Mouse (Mus musculus): Measurements from ENCODE around the gene Lrrc8a. TPM values are rescaled to one million over a fixed set of nuclear protein-coding genes. Genes with fewer than 3 reads are reported as not detected.

The Lrrc8a gene
- polyA plus RNA-seq, 1 experiment from 2014 or later = 58.2 TPM

GRCm38 (mm10) chr2:30243391-30243790 lies 5.9 kb downstream of the Lrrc8a start:
- H3K36me3 ChIP-seq (ENCODE audit: control insufficient read depth, insufficient read depth, low read length) = peaks cover 11% of the 10 kb centered on the region; the same call in 1 of the 2 replicates

GRCm38 (mm10) chr2:30244595-30245178 lies 7.2 kb downstream of the Lrrc8a start:
- H3K27ac ChIP-seq (replicated peaks; ENCODE audit: low read depth, low read length) = peak overlapping the region; percentile 44; the same call in 1 of the 2 replicates
- H3K4me1 ChIP-seq (ENCODE audit: control insufficient read depth, insufficient read depth, low read length) = 0 out of 2 replicates have a peak, but pooled peaks cover 5% of the 10 kb centered on the region
- WGBS = 69% methylated on average over 7 of the region's 7 CpGs
- no peaks in the 10 kb centered on the region for H3K9me3 ChIP-seq (ENCODE audit: control insufficient read depth, low read length)
- H3K9ac ChIP-seq (ENCODE audit: low read length) = no peak overlapping the region
- DNase-seq (ENCODE audit: low spot score) (no peak), ATAC-seq (ENCODE audit: insufficient number of reproducible peaks, low FRiP score, low TSS enrichment, low read depth) (peak; percentile 57; the same call in 1 of the 2 replicates)
- no peak overlapping the region for H3K4me3 ChIP-seq (ENCODE audit: low read depth, low read length)
- peaks cover 11% of the 10 kb centered on the region; the same call in 1 of the 2 replicates for H3K36me3 ChIP-seq (ENCODE audit: control insufficient read depth, insufficient read depth, low read length)
- H3K27me3 ChIP-seq (ENCODE audit: control insufficient read depth, insufficient read depth, low read length) = no peaks in the 10 kb centered on the region
- H3K4me2 ChIP-seq (ENCODE audit: low read depth, severe bottlenecking) = no peak overlapping the region

More at GRCm38 (mm10) chr2:30243391-30243790, 5.9 kb downstream of the Lrrc8a start:
- Histone ChIP-seq H3K4me3 (ENCODE audit: low read depth, low read length) (no peak overlapping the region), H3K4me2 (ENCODE audit: low read depth, severe bottlenecking) (no peak overlapping the region), H3K27me3 (ENCODE audit: control insufficient read depth, insufficient read depth, low read length) (no peaks in the 10 kb centered on the region), H3K4me1 (ENCODE audit: control insufficient read depth, insufficient read depth, low read length) (peaks cover 14% of the 10 kb centered on the region), H3K27ac (replicated peaks; ENCODE audit: low read depth, low read length) (no peak overlapping the region), H3K9ac (ENCODE audit: low read length) (no peak overlapping the region), H3K9me3 (ENCODE audit: control insufficient read depth, low read length) (no peaks in the 10 kb centered on the region)
- WGBS = 90% methylated on average over 4 of the region's 4 CpGs
- no peak for DNase-seq (ENCODE audit: low spot score)
- ATAC-seq (ENCODE audit: insufficient number of reproducible peaks, low FRiP score, low TSS enrichment, low read depth) = no peak

GRCm38 (mm10) chr2:30247036-30247435 lies 9.5 kb downstream of the Lrrc8a start:
- DNase-seq (ENCODE audit: low spot score) (no peak), ATAC-seq (ENCODE audit: insufficient number of reproducible peaks, low FRiP score, low TSS enrichment, low read depth) (no peak)
- Histone ChIP-seq H3K27ac (replicated peaks; ENCODE audit: low read depth, low read length) (no peak overlapping the region), H3K4me3 (ENCODE audit: low read depth, low read length) (no peak overlapping the region), H3K4me1 (ENCODE audit: control insufficient read depth, insufficient read depth, low read length) (peaks cover 9% of the 10 kb centered on the region; the same call in 1 of the 2 replicates), H3K4me2 (ENCODE audit: low read depth, severe bottlenecking) (no peak overlapping the region), H3K36me3 (ENCODE audit: control insufficient read depth, insufficient read depth, low read length) (peaks cover 5% of the 10 kb centered on the region), H3K9me3 (ENCODE audit: control insufficient read depth, low read length) (no peaks in the 10 kb centered on the region), H3K9ac (ENCODE audit: low read length) (no peak overlapping the region), H3K27me3 (ENCODE audit: control insufficient read depth, insufficient read depth, low read length) (no peaks in the 10 kb centered on the region)
- 92% methylated on average over 5 of the region's 5 CpGs for WGBS

GRCm38 (mm10) chr2:30247681-30248080 lies 10.2 kb downstream of the Lrrc8a start:
- no peak for DNase-seq (ENCODE audit: low spot score)
- no peaks in the 10 kb centered on the region for H3K27me3 ChIP-seq (ENCODE audit: control insufficient read depth, insufficient read depth, low read length)
- H3K9ac ChIP-seq (ENCODE audit: low read length) = no peak overlapping the region
- H3K27ac ChIP-seq (replicated peaks; ENCODE audit: low read depth, low read length) = no peak overlapping the region
- H3K4me2 ChIP-seq (ENCODE audit: low read depth, severe bottlenecking) = no peak overlapping the region
- H3K4me3 ChIP-seq (ENCODE audit: low read depth, low read length) = no peak overlapping the region
- peaks cover 7% of the 10 kb centered on the region; the same call in 1 of the 2 replicates for H3K4me1 ChIP-seq (ENCODE audit: control insufficient read depth, insufficient read depth, low read length)
- H3K9me3 ChIP-seq (ENCODE audit: control insufficient read depth, low read length) = no peaks in the 10 kb centered on the region
- no peak for ATAC-seq (ENCODE audit: insufficient number of reproducible peaks, low FRiP score, low TSS enrichment, low read depth)
- 96% methylated on average over 4 of the region's 4 CpGs for WGBS
- peaks cover 5% of the 10 kb centered on the region for H3K36me3 ChIP-seq (ENCODE audit: control insufficient read depth, insufficient read depth, low read length)

GRCm38 (mm10) chr2:30249182-30249581 lies 11.7 kb downstream of the Lrrc8a start:
- Histone ChIP-seq H3K36me3 (ENCODE audit: control insufficient read depth, insufficient read depth, low read length) (peaks cover 5% of the 10 kb centered on the region), H3K27ac (replicated peaks; ENCODE audit: low read depth, low read length) (no peak overlapping the region), H3K4me2 (ENCODE audit: low read depth, severe bottlenecking) (no peak overlapping the region), H3K4me1 (ENCODE audit: control insufficient read depth, insufficient read depth, low read length) (peaks cover 7% of the 10 kb centered on the region; the same call in 1 of the 2 replicates), H3K9ac (ENCODE audit: low read length) (no peak overlapping the region), H3K27me3 (ENCODE audit: control insufficient read depth, insufficient read depth, low read length) (no peaks in the 10 kb centered on the region), H3K9me3 (ENCODE audit: control insufficient read depth, low read length) (no peaks in the 10 kb centered on the region), H3K4me3 (ENCODE audit: low read depth, low read length) (no peak overlapping the region)
- no peak for DNase-seq (ENCODE audit: low spot score)
- no peak for ATAC-seq (ENCODE audit: insufficient number of reproducible peaks, low FRiP score, low TSS enrichment, low read depth)
- 97% methylated on average over 3 of the region's 3 CpGs for whole genome bisulfite sequencing

GRCm38 (mm10) chr2:30250166-30251128 lies 12.9 kb downstream of the Lrrc8a start:
- Histone ChIP-seq H3K9me3 (ENCODE audit: control insufficient read depth, low read length) (no peaks in the 10 kb centered on the region), H3K4me2 (ENCODE audit: low read depth, severe bottlenecking) (no peak overlapping the region), H3K9ac (ENCODE audit: low read length) (no peak overlapping the region), H3K36me3 (ENCODE audit: control insufficient read depth, insufficient read depth, low read length) (peaks cover 7% of the 10 kb centered on the region), H3K4me3 (ENCODE audit: low read depth, low read length) (no peak overlapping the region), H3K27me3 (ENCODE audit: control insufficient read depth, insufficient read depth, low read length) (no peaks in the 10 kb centered on the region), H3K27ac (replicated peaks; ENCODE audit: low read depth, low read length) (no peak overlapping the region), H3K4me1 (ENCODE audit: control insufficient read depth, insufficient read depth, low read length) (peaks cover 4% of the 10 kb centered on the region; the same call in 1 of the 2 replicates)
- DNase-seq (ENCODE audit: low spot score) = no peak
- ATAC-seq (ENCODE audit: insufficient number of reproducible peaks, low FRiP score, low TSS enrichment, low read depth) = 0 out of 2 replicates have a peak, but pooled peaks have one; percentile 35
- 87% methylated on average over 10 of the region's 10 CpGs for WGBS

GRCm38 (mm10) chr2:30251417-30252104 lies 14.0 kb downstream of the Lrrc8a start:
- no peak overlapping the region for H3K9ac ChIP-seq (ENCODE audit: low read length)
- peaks cover 4% of the 10 kb centered on the region; the same call in 1 of the 2 replicates for H3K4me1 ChIP-seq (ENCODE audit: control insufficient read depth, insufficient read depth, low read length)
- H3K27me3 ChIP-seq (ENCODE audit: control insufficient read depth, insufficient read depth, low read length) = no peaks in the 10 kb centered on the region
- no peak overlapping the region for H3K27ac ChIP-seq (replicated peaks; ENCODE audit: low read depth, low read length)
- peaks cover 13% of the 10 kb centered on the region for H3K36me3 ChIP-seq (ENCODE audit: control insufficient read depth, insufficient read depth, low read length)
- no peak for ATAC-seq (ENCODE audit: insufficient number of reproducible peaks, low FRiP score, low TSS enrichment, low read depth)
- 72% methylated on average over 5 of the region's 5 CpGs for WGBS
- no peak overlapping the region for H3K4me3 ChIP-seq (ENCODE audit: low read depth, low read length)
- no peak for DNase-seq (ENCODE audit: low spot score)
- no peak overlapping the region for H3K4me2 ChIP-seq (ENCODE audit: low read depth, severe bottlenecking)
- H3K9me3 ChIP-seq (ENCODE audit: control insufficient read depth, low read length) = no peaks in the 10 kb centered on the region

GRCm38 (mm10) chr2:30252521-30252920 lies 15.0 kb downstream of the Lrrc8a start:
- no peak for ATAC-seq (ENCODE audit: insufficient number of reproducible peaks, low FRiP score, low TSS enrichment, low read depth)
- Histone ChIP-seq H3K27me3 (ENCODE audit: control insufficient read depth, insufficient read depth, low read length) (no peaks in the 10 kb centered on the region), H3K36me3 (ENCODE audit: control insufficient read depth, insufficient read depth, low read length) (peaks cover 20% of the 10 kb centered on the region), H3K4me3 (ENCODE audit: low read depth, low read length) (no peak overlapping the region), H3K4me2 (ENCODE audit: low read depth, severe bottlenecking) (no peak overlapping the region), H3K27ac (replicated peaks; ENCODE audit: low read depth, low read length) (no peak overlapping the region), H3K4me1 (ENCODE audit: control insufficient read depth, insufficient read depth, low read length) (peaks cover 4% of the 10 kb centered on the region; the same call in 1 of the 2 replicates), H3K9me3 (ENCODE audit: control insufficient read depth, low read length) (no peaks in the 10 kb centered on the region), H3K9ac (ENCODE audit: low read length) (no peak overlapping the region)
- no peak for DNase-seq (ENCODE audit: low spot score)
- WGBS = 73% methylated on average over 3 of the region's 3 CpGs
